Mouse (Mus musculus): ENCODE measurements around the gene Pecam1. TPM values are rescaled to one million over a fixed set of nuclear protein-coding genes. Genes with fewer than 3 reads are reported as not detected.
"Not testable (repeated sequence)": the region's sequence is repeated elsewhere in the genome, so short reads cannot be mapped to it uniquely, and the experiment has no call there.

Pecam1 gene
- total RNA-seq, 2 experiments from 2014 or later: 33.7 to 36.2 TPM

DNA sequence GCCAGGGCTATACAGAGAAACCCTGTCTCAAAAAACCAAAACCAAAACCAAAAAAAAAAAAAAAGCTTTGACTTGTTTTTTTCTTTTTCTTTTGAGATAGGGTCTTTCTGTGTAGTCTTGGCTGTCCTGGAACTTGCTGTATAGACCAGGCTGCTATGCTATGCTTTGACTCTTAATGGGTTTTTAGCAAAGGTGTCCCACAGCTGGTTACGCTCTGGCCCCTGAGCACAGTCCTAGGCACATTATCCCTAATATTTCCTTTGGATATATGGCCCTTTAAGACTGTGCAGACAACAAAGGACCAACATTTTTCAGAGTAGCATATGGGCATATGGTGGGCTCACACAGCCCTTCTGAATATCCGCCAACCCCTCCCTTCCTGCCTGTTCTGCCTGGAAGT is 11.3 kb downstream of the Pecam1 start:
- no peak for DNase-seq
- intact Hi-C loops (cut with DNase I): loop anchor here (1.0 to 5.0 kb wide), 2 partner anchors 37 to 92 kb away; no protein-coding TSS in a partner anchor

DNA sequence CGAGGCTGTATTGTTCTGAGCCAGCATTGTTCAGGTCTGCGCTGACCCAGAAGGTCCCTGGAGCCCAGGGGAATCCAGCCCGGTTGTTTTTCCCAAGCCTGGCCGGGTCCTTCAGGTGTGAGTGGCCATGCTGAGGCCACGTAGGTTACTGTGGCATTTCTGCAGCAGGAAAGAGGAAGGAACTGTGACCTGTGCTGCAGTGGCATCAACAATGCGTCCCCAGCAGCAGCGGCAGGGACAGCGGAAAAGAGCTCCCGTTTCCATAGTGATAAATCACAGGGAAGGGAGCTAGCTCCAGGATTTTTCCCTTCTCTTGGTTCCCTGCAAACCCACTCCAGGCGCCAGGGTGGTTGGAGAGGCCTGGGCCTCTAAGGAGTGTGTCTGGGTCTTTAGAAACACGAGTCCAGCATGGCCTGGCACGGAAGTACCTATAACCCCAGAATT is 13.2 kb downstream of the Pecam1 start:
- DNase-seq: peak; percentile 25 to 27
- intact Hi-C loops (cut with DNase I): loop anchor here (5.0 kb wide), 1 partner anchor 35 kb away; no protein-coding TSS in a partner anchor

DNA sequence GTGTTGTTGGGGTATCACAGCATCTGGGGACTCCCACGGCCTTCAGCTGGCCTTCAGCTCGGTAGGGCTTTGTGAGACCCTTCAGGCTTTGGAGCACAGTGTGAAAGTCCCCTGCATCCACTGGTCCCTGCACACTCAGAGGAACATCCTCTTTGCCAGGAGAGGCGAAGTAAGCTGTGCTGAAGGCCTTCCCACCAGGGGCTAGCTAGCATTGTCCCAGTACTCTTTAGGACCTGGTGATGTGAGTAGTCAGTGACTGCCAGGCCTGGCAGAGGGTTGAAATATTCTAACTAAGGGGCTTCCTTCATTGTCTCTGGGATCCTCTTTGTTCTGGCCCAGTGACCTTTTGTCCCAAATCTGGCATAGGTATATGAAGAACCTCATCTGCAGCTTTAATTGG is 13.8 kb downstream of the Pecam1 start:
- intact Hi-C loops (cut with DNase I): loop anchor here (5.0 kb wide), 1 partner anchor 34 kb away; no protein-coding TSS in a partner anchor
- no peak for DNase-seq

DNA sequence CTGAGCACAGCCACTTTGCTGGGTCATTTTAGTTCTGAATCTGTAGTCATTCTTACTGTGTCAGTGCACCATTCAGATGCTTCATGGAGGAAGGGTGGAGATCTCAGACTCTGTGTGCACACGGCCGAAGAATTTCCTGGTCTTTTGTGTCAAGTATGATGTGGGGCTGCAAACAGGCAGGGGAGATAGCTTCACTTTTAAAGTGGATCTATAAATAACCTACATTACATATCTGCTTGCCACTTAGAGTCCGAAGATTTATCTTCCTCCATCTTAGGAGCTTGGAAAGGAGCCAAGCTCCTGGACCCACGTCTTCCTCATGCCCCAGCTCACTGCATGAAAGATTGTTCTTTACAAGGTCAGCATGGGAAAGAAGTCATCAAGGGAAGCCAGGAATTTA is 19.7 kb downstream of the Pecam1 start:
- no peak for DNase-seq
- intact Hi-C loops (cut with DNase I): no loop called here

DNA sequence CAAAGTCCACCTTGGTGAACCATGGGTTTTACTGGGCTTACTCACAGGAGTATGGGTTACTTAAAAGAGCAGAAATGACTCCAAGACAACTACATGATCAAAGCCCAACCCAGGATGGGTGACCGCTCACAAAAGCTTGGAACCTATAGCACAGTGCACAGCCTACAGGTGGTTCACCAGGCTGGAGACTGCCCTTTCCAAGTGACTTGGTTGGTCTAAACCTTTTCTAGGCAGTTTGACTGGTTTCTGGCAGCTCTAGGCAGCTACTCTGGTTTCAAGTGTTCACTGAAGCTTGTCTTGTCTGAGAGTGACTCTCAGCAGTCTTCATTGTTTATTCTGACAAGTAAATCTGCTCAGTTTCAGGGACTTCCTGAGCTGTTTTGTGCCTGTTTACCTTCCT is 20.8 kb downstream of the Pecam1 start:
- DNase-seq: no peak
- intact Hi-C loops (cut with DNase I): no loop called here

DNA sequence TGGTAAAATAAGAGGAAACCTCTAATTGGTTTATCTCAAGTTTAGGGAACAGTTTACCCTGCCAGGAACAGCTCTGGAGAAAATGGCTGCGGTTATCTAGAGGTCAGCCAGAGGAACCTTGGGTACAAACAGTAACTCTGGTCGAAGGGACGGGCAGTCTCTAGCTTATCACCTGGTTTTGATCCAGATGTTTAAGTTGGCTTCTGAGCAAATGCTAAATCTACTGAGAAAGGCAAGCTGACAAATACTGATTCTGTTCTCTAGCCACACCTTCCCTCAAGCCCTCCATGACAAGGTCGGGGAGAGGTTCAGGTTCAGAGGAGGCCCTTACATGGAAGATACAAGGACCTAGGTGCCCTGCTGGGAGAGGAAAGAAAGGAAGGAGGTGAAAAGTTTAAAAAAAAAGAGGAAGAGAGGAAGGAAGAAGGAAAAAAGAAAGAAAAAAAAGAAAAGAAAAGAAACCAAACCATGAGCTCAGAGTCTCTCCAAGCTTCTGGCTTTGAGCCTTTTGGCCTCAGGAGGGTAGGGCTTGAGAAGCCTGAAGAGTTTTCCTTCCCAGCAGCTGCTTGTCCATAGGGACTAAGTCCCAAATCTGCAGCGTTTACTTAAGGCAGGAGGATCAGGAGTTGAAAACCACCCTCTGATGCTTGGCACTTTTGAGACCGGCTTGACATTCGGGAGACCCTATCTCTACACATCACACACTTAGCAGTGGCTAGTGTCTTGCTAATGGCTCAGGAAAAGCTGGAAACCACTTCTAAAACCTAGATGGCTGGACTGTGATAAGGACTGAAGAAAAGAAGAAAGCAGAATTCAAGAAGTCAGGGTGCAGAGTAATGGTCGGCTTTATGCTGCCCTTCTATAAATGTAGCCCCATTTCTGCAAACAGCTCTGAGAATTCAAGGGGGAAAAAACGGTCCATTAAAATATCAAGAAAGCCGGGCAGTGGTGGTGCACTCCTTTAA is 21.7 kb downstream of the Pecam1 start:
- intact Hi-C loops (cut with DNase I): no loop called here

DNA sequence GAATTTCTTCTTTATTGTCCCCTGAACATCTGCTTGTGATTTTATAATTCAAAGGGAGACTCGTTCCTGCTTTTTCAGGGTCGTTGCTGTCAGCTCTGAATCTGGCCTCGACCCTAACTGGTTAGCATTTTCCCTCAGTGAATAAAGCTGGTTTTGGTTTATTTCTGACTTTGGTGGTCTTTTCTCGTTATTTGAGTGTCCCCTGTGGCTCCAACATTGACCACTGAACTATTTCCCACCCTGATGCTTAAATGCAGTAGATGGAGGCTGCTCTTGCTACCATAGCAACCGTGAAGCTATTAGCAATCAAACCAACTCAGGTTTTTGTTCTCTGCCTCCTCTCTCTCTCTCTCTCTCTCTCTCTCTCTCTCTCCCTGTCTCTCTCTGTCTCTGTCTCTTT is 22.5 kb downstream of the Pecam1 start:
- intact Hi-C loops (cut with DNase I): no loop called here
- DNase-seq: no peak

More for the DNA sequence above, 21.7 kb downstream of the Pecam1 start:
- DNase-seq: no peak

DNA sequence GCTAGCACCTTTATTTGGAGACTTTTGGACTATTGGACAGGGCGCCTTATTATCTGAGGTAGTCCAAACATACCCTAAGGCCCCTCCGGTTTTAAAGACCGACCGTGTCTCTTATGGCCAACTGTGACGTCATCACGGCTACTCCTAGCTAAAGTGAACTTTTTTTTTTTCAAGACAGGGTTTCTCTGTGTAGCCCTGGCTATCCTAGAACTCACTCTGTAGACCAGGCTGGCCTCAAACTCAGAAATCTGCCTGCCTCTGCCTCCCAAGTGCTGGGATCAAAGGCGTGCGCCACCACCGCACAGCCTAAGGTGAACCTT is 25.6 kb downstream of the Pecam1 start:
- DNase-seq; intact Hi-C loops (cut with DNase I): not testable (repeated sequence)

DNA sequence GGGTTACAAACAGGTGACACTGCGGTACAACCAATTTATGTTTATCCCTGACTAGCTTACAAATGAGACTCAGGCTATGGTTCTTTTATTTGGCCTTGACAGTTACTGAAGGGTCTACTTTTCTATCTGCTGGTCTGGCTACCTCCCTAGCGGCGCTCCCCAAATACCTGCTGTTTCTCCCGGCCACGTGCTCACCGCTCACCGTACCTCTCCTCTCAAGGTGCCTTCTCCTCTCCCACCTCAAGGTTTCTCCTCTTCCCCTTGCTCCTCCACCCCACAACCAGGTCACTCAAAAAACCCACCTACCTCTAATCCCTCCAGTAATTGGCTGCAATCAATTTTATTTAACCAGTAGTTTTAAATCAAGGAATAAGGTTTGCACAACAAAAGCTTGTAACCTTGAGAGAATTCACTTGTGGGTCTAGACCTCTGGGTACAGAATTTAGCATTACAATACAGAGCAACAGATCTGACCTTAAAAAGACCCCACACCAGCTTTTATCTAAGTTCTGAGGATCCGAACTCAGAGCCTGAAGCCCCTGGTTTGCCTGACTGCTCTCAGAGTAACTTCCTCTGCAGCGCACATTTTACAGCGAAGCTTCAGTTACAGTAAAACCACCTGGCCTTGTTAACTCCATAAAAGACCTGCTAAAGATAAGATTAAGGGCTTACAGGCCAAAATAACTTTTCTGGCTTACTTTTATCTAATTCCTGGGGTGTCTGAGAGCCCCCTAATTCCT is 26.1 kb downstream of the Pecam1 start:
- intact Hi-C loops (cut with DNase I): no loop called here
- DNase-seq: no peak

DNA sequence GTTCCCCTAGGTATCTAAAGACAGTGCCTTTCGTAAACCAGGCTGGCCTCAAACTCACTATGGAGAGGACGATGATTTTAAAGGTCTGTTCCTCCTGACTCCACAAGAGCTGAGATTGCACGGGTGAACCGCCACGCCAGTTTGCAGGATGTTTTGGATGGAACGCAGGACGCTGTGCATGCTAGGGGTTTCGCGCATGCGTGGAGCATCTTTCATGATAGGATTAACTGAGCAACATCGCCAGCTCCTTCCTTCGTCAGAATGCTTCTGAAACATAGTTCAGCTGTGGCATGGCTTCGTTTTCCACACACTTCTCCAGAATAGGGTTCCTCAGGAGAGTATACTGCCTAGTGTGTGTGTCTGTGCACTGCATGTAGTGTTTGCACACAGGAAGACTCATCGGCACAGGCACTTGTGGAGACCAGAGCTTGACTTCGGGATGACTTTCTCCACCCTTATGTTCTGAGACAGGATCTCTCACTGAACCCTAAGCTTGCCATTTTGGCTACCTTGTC is 26.8 kb downstream of the Pecam1 start:
- DNase-seq: no peak
- intact Hi-C loops (cut with DNase I): no loop called here

DNA sequence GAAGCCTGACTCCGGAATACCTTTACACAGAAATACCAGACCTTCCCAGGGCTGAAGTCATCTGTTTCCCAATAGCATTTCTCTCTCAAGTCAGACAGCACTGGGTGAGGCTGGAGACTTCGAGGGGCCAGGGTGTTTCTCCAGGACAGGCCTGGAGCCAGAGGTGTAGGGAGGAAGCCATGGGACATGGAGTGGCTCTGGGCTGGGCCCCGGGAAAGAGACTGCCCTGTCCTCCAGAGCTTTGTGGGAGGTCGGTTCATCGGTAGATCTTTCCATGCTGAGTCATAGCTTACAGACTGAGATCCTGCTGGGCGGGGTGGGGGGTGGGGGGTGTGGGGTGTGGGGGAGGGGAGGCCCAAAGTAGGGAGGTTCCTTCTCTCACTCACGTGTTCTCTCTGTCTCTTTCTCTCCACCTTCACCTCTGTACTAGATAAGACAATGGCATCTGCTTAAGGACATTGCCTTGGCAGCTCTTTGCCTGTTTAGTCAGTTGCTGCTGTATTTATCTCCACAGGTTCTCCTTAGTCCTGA is 27.5 kb downstream of the Pecam1 start:
- intact Hi-C loops (cut with DNase I): no loop called here
- DNase-seq: peak in 1 of 2 experiments; percentile 33

DNA sequence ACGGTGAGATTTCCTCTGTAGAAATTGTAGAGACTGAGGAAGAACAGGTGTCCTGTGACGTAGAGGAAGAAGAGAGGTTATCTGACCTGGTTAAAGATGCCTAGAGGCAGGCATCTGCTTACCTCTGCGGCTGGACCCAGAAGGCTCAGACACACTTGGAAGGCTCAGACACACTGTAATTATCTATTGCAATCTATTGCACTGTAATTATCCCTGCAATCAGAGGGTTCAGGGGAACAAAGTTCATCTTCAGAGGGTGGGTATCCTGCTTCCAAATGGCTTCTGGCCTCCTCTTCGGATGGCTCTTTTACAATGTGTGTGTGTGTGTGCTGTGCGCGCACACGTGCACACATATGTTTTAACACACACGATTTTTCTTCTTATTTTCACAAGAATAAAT is 30.0 kb downstream of the Pecam1 start:
- no peak for DNase-seq
- intact Hi-C loops (cut with DNase I): no loop called here

DNA sequence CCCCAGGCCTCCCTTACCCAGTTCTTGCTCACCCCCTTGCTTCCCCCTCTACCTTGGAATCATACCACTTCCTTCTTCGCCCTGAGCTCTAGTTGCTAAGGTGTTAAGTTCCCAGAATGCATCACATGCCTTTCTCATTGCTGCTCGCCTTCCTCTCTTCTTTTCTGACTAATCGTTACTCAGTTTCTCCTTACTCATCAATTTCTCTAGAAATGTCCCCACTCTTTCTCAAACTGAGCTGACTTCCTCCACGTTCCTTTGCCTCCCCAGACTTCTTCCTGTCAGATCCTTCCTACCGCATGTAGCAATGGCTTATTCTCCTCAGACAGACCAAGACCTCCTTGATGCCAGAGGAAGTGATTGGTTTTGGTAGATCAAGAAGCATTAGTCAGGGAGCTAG is 33.9 kb downstream of the Pecam1 start:
- intact Hi-C loops (cut with DNase I): no loop called here
- no peak for DNase-seq

DNA sequence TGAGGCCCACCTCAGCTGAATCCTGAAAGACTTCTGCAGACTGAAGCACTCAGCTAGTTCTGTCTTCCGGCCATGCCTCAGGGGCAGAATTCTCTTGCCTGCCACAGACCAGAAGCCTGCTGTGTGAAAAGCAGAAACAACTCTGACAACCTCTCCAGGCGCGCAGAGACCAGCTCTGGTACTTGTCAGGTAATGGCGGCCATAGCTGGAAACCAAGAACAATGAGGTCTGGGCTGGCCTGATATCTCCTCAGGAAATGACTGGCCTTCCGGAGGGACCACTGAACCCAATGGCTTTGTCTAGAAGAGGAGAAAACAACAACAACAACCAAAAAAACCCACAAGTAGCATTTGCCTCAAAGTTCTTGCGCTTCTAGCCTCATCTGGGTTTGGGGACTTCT is 35.4 kb downstream of the Pecam1 start:
- intact Hi-C loops (cut with DNase I): no loop called here
- no peak for DNase-seq

DNA sequence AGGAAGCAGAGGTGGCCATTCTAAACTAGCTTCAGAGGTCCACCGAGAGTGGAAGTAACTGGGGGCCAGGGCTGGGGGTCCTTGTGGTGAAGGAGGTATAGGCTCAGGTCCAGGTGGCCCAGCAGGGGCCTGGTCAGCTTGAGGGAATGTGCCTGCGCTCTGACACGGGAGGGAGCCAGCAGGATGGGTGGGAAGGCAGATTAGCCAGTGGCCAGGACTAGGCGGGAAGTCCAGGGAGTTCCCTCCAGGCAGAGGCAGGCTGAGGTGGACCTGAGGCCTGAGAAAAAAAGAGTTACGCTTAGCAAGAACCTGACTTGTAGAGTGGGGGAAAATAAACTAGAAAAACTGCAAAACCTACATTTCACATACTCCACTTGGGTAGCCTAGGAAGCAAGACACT is 39.6 kb downstream of the Pecam1 start:
- intact Hi-C loops (cut with DNase I): no loop called here
- no peak for DNase-seq

DNA sequence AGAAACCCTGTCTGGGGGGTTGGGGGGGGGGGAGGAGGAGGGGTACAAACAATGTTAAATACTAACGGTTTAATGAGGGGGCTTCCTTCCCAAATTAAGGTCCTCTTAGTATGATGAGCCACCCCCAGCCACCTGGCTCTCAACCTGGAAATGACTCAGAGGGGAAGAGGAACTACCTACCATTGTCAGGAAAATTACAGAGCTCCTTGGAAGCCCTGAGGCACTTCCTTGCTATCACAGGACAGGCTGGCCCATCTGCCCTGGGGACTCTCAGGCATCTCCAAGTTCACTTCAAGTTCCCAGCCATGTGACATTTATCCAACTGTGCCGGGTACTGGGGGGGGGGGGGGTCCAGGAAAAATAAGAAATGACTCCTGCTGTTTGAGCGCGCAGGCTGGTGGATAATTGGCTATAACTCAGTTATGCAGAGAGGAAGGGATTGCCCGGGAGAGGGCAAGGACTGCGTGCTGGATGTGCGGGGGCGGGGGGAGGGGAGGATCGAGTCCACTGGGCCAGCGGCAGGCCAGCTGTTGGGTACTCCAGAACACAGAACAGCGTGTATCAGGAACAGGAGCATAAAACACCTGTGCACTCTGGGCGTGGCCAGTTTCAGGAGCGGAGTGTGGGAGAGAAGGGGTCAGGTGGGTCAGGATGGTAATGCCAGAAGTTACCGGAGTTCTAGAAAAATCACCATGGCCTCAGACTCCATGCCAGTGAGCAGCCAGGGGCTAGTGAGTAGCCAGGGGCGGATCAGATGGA is 41.0 kb downstream of the Pecam1 start:
- intact Hi-C loops (cut with DNase I): no loop called here
- no peak for DNase-seq

DNA sequence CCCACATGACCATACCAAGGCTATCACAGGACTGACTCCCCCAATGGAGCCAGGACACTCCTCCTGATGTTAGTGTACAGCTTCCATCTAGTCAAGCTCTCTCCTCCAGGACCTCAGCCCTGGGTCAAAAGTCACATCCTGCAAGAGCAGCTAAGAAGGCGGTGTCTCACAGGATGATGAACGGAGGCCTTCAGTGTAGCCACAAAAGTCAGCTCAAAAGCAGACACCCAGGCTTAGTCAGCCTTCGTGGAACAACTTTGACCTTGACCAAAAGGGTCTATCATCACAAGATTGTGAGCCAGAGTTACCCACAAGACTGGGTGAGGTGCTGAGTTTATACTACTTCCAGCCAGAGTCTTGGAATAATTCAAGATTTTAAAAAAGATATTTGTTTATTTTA is 42.6 kb downstream of the Pecam1 start:
- intact Hi-C loops (cut with DNase I): no loop called here
- DNase-seq: no peak

DNA sequence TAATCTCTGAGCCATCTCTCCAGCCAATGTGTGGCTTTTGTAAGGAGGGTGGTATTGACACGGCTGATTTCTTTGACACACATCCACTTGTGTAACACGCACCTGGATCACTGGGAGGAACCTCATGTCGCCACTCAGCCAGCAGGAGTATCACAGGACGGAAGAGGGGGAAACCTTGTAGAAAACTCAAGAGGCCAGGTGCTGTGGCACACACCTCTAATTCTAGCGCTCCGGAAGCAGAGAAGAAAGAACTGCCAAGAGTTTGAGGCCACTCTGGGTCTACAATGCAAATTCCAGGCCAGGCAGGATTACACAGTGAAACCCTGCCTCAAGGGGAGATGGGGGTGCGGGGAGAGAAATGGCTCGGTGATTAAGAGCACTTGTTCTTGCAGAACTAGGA is 43.3 kb downstream of the Pecam1 start:
- DNase-seq: no peak
- intact Hi-C loops (cut with DNase I): no loop called here

DNA sequence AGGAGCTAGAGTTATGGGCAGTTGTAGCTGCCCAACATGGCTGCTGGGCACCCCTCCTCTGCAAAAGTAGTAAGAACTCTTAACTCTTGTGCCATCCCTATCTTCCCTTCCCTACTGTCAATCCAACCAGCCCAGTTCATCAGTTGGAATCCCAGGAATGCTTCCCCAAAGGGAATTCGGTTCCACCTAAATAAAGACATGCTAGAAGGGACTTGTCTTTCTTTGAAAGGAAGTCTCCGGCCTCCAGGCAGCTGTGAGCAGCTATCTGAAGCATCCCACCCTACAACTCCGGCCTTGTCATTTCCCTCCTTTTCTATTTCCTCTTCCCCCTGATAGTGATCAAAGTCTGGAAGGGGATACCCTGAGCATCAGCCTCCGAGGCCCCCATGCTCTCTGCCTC is 44.2 kb downstream of the Pecam1 start:
- intact Hi-C loops (cut with DNase I): no loop called here

DNA sequence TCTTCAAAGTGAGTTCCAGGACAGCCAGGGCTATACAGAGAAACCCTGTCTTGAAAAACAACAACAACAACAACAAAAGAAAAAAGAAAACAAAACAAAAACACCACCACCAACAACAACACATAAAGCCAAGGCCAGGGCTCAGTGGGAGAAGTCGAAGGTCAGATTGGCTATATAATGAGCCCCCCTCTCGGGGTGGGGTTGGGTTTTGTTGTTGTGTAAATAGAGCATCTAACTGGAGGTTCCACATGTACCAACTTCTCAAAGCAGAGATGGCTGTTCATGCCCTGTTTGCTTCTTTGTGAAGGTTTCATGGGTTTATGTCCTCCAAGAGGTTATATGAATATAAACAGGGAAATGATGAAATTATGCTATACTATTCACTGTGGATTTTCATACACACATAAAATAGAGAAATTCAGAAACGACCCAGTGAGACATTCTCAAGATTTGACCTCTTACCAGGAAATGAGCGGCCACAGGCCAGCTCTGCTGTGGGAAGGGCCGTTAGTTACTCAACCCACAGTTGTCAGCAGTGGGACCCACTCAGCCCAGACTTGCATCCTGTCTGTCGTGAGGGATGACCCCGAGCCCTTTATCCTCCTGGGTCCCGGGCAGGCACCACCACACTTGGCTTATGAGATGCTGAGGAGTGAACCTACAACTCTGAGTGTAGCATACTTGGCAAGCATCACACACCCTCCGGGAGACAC is 45.9 kb downstream of the Pecam1 start:
- intact Hi-C loops (cut with DNase I): loop anchor here (5.0 kb wide), 1 partner anchor 33 kb away; no protein-coding TSS in a partner anchor
- no peak for DNase-seq

More for the DNA sequence above, 44.2 kb downstream of the Pecam1 start:
- DNase-seq: no peak

All from gastrocnemius, postnatal 36 days (tissue).